Comparison of ENCODE assay signal across 10 mouse cellular contexts in the genomic region with DNA sequence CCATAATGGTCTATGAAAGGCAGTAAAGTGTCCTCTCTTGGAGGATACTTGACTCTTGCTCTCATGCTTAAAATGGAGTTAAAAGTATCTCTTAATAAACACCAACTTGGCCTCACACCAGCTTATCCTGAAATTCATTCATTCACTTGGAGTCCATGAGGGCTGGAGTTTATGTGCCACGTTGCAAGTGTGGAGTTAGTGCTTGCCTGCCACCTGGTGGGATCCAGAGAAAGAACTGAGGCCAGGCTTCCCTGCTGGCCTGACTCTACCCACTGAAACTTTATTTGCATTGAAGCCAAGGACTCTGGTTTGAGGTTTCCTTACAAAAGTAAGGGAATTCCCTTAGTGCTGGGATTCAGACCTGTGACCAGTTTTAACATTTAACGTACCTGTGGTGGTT. TPM values are rescaled to one million over a fixed set of nuclear protein-coding genes. Genes with fewer than 3 reads are reported as not detected.
A peak's percentile ranks its signal among the peaks of the same experiment; 100 is the strongest.
DNase-seq lines count a peak whose midpoint lies in the region; ATAC-seq and TF ChIP-seq lines count a peak whose summit lies in the region.
"Had no signal": no experiment of that assay in that cellular context is flagged by ENCODE, and none has a peak within 500 bp of the region (broad histone marks: within the 10 kb centered on the region; RNA-seq: fewer than 3 reads in every experiment).

No protein-coding gene starts in this region.

- TF ChIP-seq CTCF in hindbrain, postnatal 0 days (IDR thresholded peaks at IDR 0.05; ENCODE audit: low read depth), result peak; percentile 76
- TF ChIP-seq CTCF in kidney, adult 2 months (conservative IDR thresholded peaks at IDR 0.05; ENCODE audit: insufficient read depth, insufficient read length, low read depth, low read length), result peak; percentile 92

- no peak overlapping the region for H3K4me2 ChIP-seq in hindbrain, postnatal 0 days (ENCODE audit: low read depth, low read length)
- H3K4me2 ChIP-seq in hindbrain, embryonic 16.5 days (ENCODE audit: low read length), result no peak overlapping the region
- H3K4me2 ChIP-seq: hindbrain, embryonic 15.5 days had no signal

- TF ChIP-seq POLR2A in kidney, adult 2 months (IDR thresholded peaks at IDR 0.05; ENCODE audit: low read depth, low read length), result no peak

- H3K4me3 ChIP-seq in hindbrain, postnatal 0 days (ENCODE audit: low read length), result no peak overlapping the region
- no peak overlapping the region for H3K4me3 ChIP-seq in hindbrain, embryonic 16.5 days (ENCODE audit: low read length)
- H3K4me3 ChIP-seq in kidney, adult 2 months (ENCODE audit: insufficient read depth, low read depth, low read length), result no peak overlapping the region
- H3K4me3 ChIP-seq: hindbrain, embryonic 15.5 days; myocyte had no signal

- no peaks in the 10 kb centered on the region for H3K4me1 ChIP-seq in hindbrain, postnatal 0 days (ENCODE audit: insufficient read depth, low read length)
- H3K4me1 ChIP-seq in hindbrain, embryonic 16.5 days (ENCODE audit: control insufficient read depth, insufficient read depth, low read depth, low read length), result no peaks in the 10 kb centered on the region
- peaks cover 24% of the 10 kb centered on the region for H3K4me1 ChIP-seq in kidney, adult 2 months (ENCODE audit: control insufficient read depth, insufficient read depth, low read length)

- H3K9ac ChIP-seq in hindbrain, postnatal 0 days (replicated peaks; ENCODE audit: low read length), result no peak overlapping the region
- H3K9ac ChIP-seq in hindbrain, embryonic 16.5 days (ENCODE audit: low read depth, low read length), result no peak overlapping the region
- H3K9ac ChIP-seq: hindbrain, embryonic 15.5 days had no signal

- no peaks in the 10 kb centered on the region for H3K36me3 ChIP-seq in hindbrain, postnatal 0 days (ENCODE audit: insufficient read depth, low read length)
- H3K36me3 ChIP-seq in hindbrain, embryonic 16.5 days (ENCODE audit: control insufficient read depth, insufficient read depth, low read length), result no peaks in the 10 kb centered on the region
- no peaks in the 10 kb centered on the region for H3K36me3 ChIP-seq in kidney, adult 2 months (ENCODE audit: control insufficient read depth, insufficient read depth, low read length)
- H3K36me3 ChIP-seq: hindbrain, embryonic 15.5 days had no signal

- H3K9me3 ChIP-seq in hindbrain, postnatal 0 days (ENCODE audit: low read length), result no peaks in the 10 kb centered on the region
- no peaks in the 10 kb centered on the region for H3K9me3 ChIP-seq in hindbrain, embryonic 16.5 days (ENCODE audit: control insufficient read depth, low read length)
- H3K9me3 ChIP-seq: hindbrain, embryonic 15.5 days had no signal

- WGBS in hindbrain, postnatal 0 days, result 47% methylated on average over 2 of the region's 2 CpGs
- WGBS in hindbrain, embryonic 16.5 days, result 56% methylated on average over 2 of the region's 2 CpGs
- WGBS in kidney, adult 2 months, result 50% methylated on average over 2 of the region's 2 CpGs

- no peak for ATAC-seq in hindbrain, postnatal 0 days
- no peak for ATAC-seq in hindbrain, embryonic 16.5 days
- peak; percentile 38; the same call in 1 of the 2 replicates for ATAC-seq in megakaryocyte progenitor cell, adult 5-6 weeks (replicated peaks; ENCODE audit: poor library complexity)

- no peaks in the 10 kb centered on the region for H3K27me3 ChIP-seq in hindbrain, postnatal 0 days (ENCODE audit: insufficient read depth, low read length)
- no peaks in the 10 kb centered on the region for H3K27me3 ChIP-seq in hindbrain, embryonic 16.5 days (replicated peaks; ENCODE audit: control insufficient read depth, insufficient read depth, low read length)
- no peaks in the 10 kb centered on the region for H3K27me3 ChIP-seq in kidney, adult 2 months (replicated peaks; ENCODE audit: control insufficient read depth, insufficient read depth, low read length)
- H3K27me3 ChIP-seq: hindbrain, embryonic 15.5 days had no signal

- peak; percentile 64 for DNase-seq in hindbrain, postnatal 0 days (ENCODE audit: low spot score)
- peak; percentile 90 for DNase-seq in 3T3-L1 (ENCODE audit: low read depth, low spot score)
- peak; percentile 66 for DNase-seq in R1 (ENCODE audit: low read depth, low spot score)
- DNase-seq in kidney, adult 2 months, result peak; percentile 63
- no peak for DNase-seq in thymus, adult 18-20 months
- no peak for DNase-seq in B cell, adult 2 months

- H3K27ac ChIP-seq in hindbrain, postnatal 0 days, result no peak overlapping the region
- H3K27ac ChIP-seq in hindbrain, embryonic 16.5 days (ENCODE audit: low read depth, low read length), result no peak overlapping the region
- no peak overlapping the region for H3K27ac ChIP-seq in kidney, adult 2 months (ENCODE audit: insufficient read depth, low read depth, low read length)
- H3K27ac ChIP-seq: hindbrain, embryonic 15.5 days had no signal

RNA-seq across cellular contexts. Expression of a gene that starts 6.2 kb away (rescaled TPM):
- not detected in 2 replicates for total RNA-seq in hindbrain, postnatal 0 days (2014; rRNA removed)
- not detected in 2 replicates for polyA plus RNA-seq in hindbrain, postnatal 0 days (2015; fragmentation: Nextera tagmentation; extraction: Ambion mirVana)
- polyA plus RNA-seq in hindbrain, embryonic 16.5 days (2015; fragmentation: Nextera tagmentation; extraction: Ambion mirVana), result not detected in 2 replicates
- polyA plus RNA-seq in kidney, adult 2 months (2012; rRNA removed), result not detected in 2 replicates
- total RNA-seq in megakaryocyte progenitor cell, adult 5-6 weeks (2015), result not detected in 2 replicates
- not detected in 2 replicates for total RNA-seq in megakaryocyte progenitor cell, adult 5-6 weeks (2017)
- polyA plus RNA-seq: hindbrain, embryonic 15.5 days; myocyte had no signal

RNA-seq across cellular contexts. Expression of a gene that starts 36.0 kb away (rescaled TPM):
- 202 and 216 TPM in 2 replicates for total RNA-seq in hindbrain, postnatal 0 days (2014; rRNA removed)
- polyA plus RNA-seq in hindbrain, postnatal 0 days (2015; fragmentation: Nextera tagmentation; extraction: Ambion mirVana), result 202 and 245 TPM in 2 replicates
- 380 and 432 TPM in 2 replicates for polyA plus RNA-seq in hindbrain, embryonic 16.5 days (2015; fragmentation: Nextera tagmentation; extraction: Ambion mirVana)
- 59.3 and 72.3 TPM in 2 replicates for polyA plus RNA-seq in kidney, adult 2 months (2012; rRNA removed)
- total RNA-seq in megakaryocyte progenitor cell, adult 5-6 weeks (2015), result 216 and 218 TPM in 2 replicates
- 129 and 141 TPM in 2 replicates for total RNA-seq in megakaryocyte progenitor cell, adult 5-6 weeks (2017)

RNA-seq across cellular contexts. Expression of a gene that starts 49.0 kb away (rescaled TPM):
- 68.4 and 73.6 TPM in 2 replicates for total RNA-seq in hindbrain, postnatal 0 days (2014; rRNA removed)
- polyA plus RNA-seq in hindbrain, postnatal 0 days (2015; fragmentation: Nextera tagmentation; extraction: Ambion mirVana), result 7.3 and 8.7 TPM in 2 replicates
- polyA plus RNA-seq in hindbrain, embryonic 16.5 days (2015; fragmentation: Nextera tagmentation; extraction: Ambion mirVana), result 5.1 TPM in 2 replicates
- polyA plus RNA-seq in kidney, adult 2 months (2012; rRNA removed), result 10.2 TPM in 2 replicates
- total RNA-seq in megakaryocyte progenitor cell, adult 5-6 weeks (2015), result 20.8 and 26.1 TPM in 2 replicates
- 6.7 and 9.6 TPM in 2 replicates for total RNA-seq in megakaryocyte progenitor cell, adult 5-6 weeks (2017)

Comparison
In these comparisons a context has a peak if more than half of its experiments do, and no peak if none do; other contexts are left out.
1. DNase-seq: peak in hindbrain, postnatal 0 days (single experiment), 3T3-L1 (single experiment), R1 (single experiment) and kidney, adult 2 months (single experiment); none in thymus, adult 18-20 months (0 of 2) and B cell, adult 2 months (0 of 2).